Mouse (Mus musculus) heart, adult 2 months (tissue): ENCODE results near the gene Sptbn1.

Experiments
- CTCF ChIP-seq: fragments of 200-600 bp; IDR thresholded peaks from 2 replicates; pipeline ENCODE4 v1.8.1; 2022; ENCODE audit warnings: antibody characterized with exemption, mild to moderate bottlenecking, moderate library complexity
- EP300 ChIP-seq: fragments of 200-500 bp; IDR thresholded peaks from 2 replicates; pipeline ENCODE4 v1.6.1; 2011; ENCODE audit warnings: low read depth, low read length, control low read depth; ENCODE audit not compliant: insufficient read depth
- POLR2A ChIP-seq: fragments of 200-500 bp; IDR thresholded peaks from 2 replicates; pipeline ENCODE4 v1.6.1; 2011; ENCODE audit warnings: mild to moderate bottlenecking, low read depth, low read length, control low read depth; ENCODE audit not compliant: insufficient read depth

DNA sequence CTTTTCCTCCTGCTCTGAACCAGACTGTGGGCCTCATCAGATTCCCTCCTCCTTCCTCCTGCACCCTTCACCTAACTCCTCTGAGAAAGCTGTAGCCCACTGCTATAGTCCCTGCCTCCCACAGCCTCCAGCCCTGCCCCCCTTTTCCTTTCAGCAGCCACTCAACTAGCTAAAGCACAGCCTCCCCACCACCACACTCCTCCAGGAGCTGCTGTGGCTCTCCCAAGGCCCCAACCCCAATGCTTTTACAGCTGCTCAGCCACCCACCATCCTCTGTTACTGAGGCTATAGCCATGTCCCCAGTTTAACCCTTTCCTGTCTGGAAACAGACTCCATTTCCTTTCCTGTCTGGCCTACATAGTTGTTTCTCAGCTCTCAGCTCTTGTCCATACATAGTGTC is 182.9 kb downstream of the Sptbn1 start:
- no peak for TF ChIP-seq POLR2A
- TF ChIP-seq CTCF, result no peak
- no peak for TF ChIP-seq EP300
